Mouse (Mus musculus) brain, embryonic 14.5 days (tissue): Measurements from ENCODE around the gene Kcnh1.

Experiments used
- CTCF ChIP-seq: fragments of 200-500 bp; IDR thresholded peaks from 2 replicates; pipeline ENCODE4 v1.5.1; 2012; ENCODE audit warnings: inconsistent platforms, mild to moderate bottlenecking, moderate library complexity, borderline replicate concordance; ENCODE audit not compliant: insufficient read depth, insufficient read length; ENCODE audit errors: extremely low read depth
- POLR2A ChIP-seq: fragments of 200-500 bp; IDR thresholded peaks from 2 replicates; pipeline ENCODE4 v1.6.1; 2012; ENCODE audit warnings: mild to moderate bottlenecking, inconsistent platforms, borderline replicate concordance; ENCODE audit not compliant: poor library complexity, insufficient read depth, insufficient read length, severe bottlenecking; ENCODE audit errors: extremely low read depth

DNA sequence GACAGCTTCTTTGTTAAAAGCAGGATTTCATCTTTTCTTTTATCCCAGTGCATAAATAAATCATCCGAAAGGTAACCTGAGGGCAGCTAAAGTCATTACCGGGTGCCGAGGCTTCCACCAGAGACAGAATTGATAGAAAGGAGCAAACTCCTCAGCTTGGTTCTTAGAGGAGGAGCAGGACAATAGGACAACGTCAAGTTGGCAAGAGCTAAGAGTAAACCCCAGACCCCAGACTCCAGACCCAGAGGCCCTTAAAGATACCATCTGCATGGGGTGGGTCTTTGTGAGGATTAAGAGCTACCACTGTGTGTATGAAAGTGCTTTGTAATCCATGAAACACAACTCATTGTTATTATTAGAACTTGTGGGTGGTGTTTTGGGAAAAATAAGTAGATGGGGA lies 121.9 kb downstream of the Kcnh1 start:
- no peak for TF ChIP-seq POLR2A
- no peak for TF ChIP-seq CTCF
